Comparison of ENCODE assay signal across 8 mouse cellular contexts in the genomic region with DNA sequence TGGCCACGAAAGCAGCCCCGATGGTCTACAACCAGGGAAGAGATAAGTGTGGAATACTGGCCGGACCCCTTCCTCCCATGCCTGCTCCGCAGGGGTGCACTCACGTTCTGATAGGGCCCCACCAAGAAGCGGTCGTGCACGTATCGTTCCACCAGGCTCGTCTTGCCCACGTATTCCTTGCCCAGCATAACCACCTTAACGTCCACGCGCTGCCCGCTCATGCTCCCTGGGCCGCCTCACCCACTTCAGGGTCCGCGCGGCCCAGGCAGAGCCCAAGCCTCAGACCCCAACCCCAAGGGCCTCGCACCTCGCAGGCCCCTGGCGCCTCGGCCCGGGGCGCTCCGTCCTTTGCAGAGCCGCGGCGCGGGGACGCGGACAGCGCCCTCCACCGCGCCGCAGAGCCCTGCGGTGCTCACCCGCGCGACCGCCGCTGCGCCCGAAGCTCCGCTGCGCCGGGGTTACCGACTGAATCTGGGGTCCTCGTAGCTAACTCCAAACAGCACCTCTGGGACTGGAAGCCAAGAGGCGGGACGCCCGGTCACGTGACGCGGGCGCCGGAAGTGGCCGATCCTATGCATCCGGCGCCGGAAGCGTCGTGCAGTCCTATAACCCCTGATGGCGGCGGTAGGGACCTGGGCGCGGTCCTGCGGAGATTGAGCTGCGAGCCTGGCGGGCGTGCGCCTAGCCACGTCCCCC. TPM values are rescaled to one million over a fixed set of nuclear protein-coding genes. Genes with fewer than 3 reads are reported as not detected.
DNase-seq lines count a peak whose midpoint lies in the region; ATAC-seq and TF ChIP-seq lines count a peak whose summit lies in the region.

TSS of gene Rab24 (minus strand) at position 513 of the 696 bp plus-strand sequence.

- peaks cover 69% of the 10 kb centered on the region for H3K4me1 ChIP-seq in E14TG2a.4 (replicated peaks; ENCODE audit: low read depth, low read length)
- peaks cover 32% of the 10 kb centered on the region for H3K4me1 ChIP-seq in forebrain, embryonic 12.5 days
- peaks cover 30% of the 10 kb centered on the region for H3K4me1 ChIP-seq in heart, embryonic 16.5 days (ENCODE audit: control insufficient read depth, insufficient read depth, low read length)
- H3K4me1 ChIP-seq in liver, postnatal 0 days (ENCODE audit: insufficient read depth), result peaks cover 34% of the 10 kb centered on the region
- peaks cover 37% of the 10 kb centered on the region for H3K4me1 ChIP-seq in neural tube, embryonic 13.5 days (replicated peaks)

- no peak for TF ChIP-seq EP300 in liver, postnatal 0 days (IDR thresholded peaks at IDR 0.05; ENCODE audit: low read depth)

- no peak for TF ChIP-seq CTCF in E14TG2a.4 (conservative IDR thresholded peaks at IDR 0.05; ENCODE audit: low read length)
- peak; percentile 16 for TF ChIP-seq CTCF in liver, postnatal 0 days (IDR thresholded peaks at IDR 0.05; ENCODE audit: low read depth)

- no peaks in the 10 kb centered on the region for H3K9me3 ChIP-seq in E14TG2a.4 (ENCODE audit: low read length)
- no peaks in the 10 kb centered on the region for H3K9me3 ChIP-seq in forebrain, embryonic 12.5 days
- no peaks in the 10 kb centered on the region for H3K9me3 ChIP-seq in heart, embryonic 16.5 days (replicated peaks; ENCODE audit: control insufficient read depth, low read length)
- no peaks in the 10 kb centered on the region for H3K9me3 ChIP-seq in liver, postnatal 0 days (ENCODE audit: low read length)
- no peaks in the 10 kb centered on the region for H3K9me3 ChIP-seq in neural tube, embryonic 13.5 days

- under 1% methylated on average over 73 of the region's 73 CpGs for WGBS in forebrain, embryonic 12.5 days
- under 1% methylated on average over 73 of the region's 73 CpGs for WGBS in heart, embryonic 16.5 days
- WGBS in liver, postnatal 0 days (ENCODE audit: insufficient replicate concordance), result 4% methylated on average over 60 of the region's 73 CpGs
- WGBS in neural tube, embryonic 13.5 days, result under 1% methylated on average over 73 of the region's 73 CpGs

- H3K27me3 ChIP-seq in E14TG2a.4 (ENCODE audit: insufficient read depth, low read length), result no peaks in the 10 kb centered on the region
- no peaks in the 10 kb centered on the region for H3K27me3 ChIP-seq in forebrain, embryonic 12.5 days
- no peaks in the 10 kb centered on the region for H3K27me3 ChIP-seq in heart, embryonic 16.5 days (ENCODE audit: control insufficient read depth, insufficient read depth, low read length)
- no peaks in the 10 kb centered on the region for H3K27me3 ChIP-seq in liver, postnatal 0 days (ENCODE audit: insufficient read depth, low read length)
- no peaks in the 10 kb centered on the region for H3K27me3 ChIP-seq in neural tube, embryonic 13.5 days

- peak within 1 kb of the TSS; percentile 95 for H3K9ac ChIP-seq in forebrain, embryonic 12.5 days
- peak within 1 kb of the TSS; percentile 88 for H3K9ac ChIP-seq in heart, embryonic 16.5 days (ENCODE audit: low read length)
- H3K9ac ChIP-seq in liver, postnatal 0 days (replicated peaks), result peak within 1 kb of the TSS; percentile 90
- peak within 1 kb of the TSS; percentile 96 for H3K9ac ChIP-seq in neural tube, embryonic 13.5 days

- peak; percentile 93 for ATAC-seq in forebrain, embryonic 12.5 days (ENCODE audit: low FRiP score)
- peak; percentile 89 for ATAC-seq in heart, embryonic 16.5 days (replicated peaks; ENCODE audit: extremely low read depth, insufficient read depth, low FRiP score)
- peak; percentile 92 for ATAC-seq in liver, postnatal 0 days
- ATAC-seq in neural tube, embryonic 13.5 days (ENCODE audit: low read depth), result peak; percentile 93

- H3K27ac ChIP-seq in forebrain, embryonic 12.5 days, result peak within 1 kb of the TSS; percentile 82
- H3K27ac ChIP-seq in heart, embryonic 16.5 days (ENCODE audit: low read length), result peak within 1 kb of the TSS; percentile 79
- peak within 1 kb of the TSS; percentile 84 for H3K27ac ChIP-seq in liver, postnatal 0 days (ENCODE audit: low read depth)
- peak within 1 kb of the TSS; percentile 83 for H3K27ac ChIP-seq in neural tube, embryonic 13.5 days (replicated peaks)

- DNase-seq in c-Kit-positive CD71-positive TER-119-positive erythroid progenitor cells, embryonic 14.5 days (ENCODE audit: low spot score), result peak; percentile 87
- DNase-seq in kidney, postnatal 36 days, result peak; percentile 91 to 94
- peak; percentile 93 for DNase-seq in liver, postnatal 0 days
- DNase-seq in telencephalon, adult 2 months (ENCODE audit: low read depth, low spot score), result peak; percentile 72

- H3K4me2 ChIP-seq in forebrain, embryonic 12.5 days, result peak within 1 kb of the TSS; percentile 98
- H3K4me2 ChIP-seq in heart, embryonic 16.5 days (ENCODE audit: low read depth, low read length), result peak within 1 kb of the TSS; percentile 79
- peak within 1 kb of the TSS; percentile 93 for H3K4me2 ChIP-seq in liver, postnatal 0 days (ENCODE audit: low read depth, low read length)
- H3K4me2 ChIP-seq in neural tube, embryonic 13.5 days, result peak within 1 kb of the TSS; percentile 91

- peaks cover 83% of the 10 kb centered on the region for H3K36me3 ChIP-seq in E14TG2a.4 (ENCODE audit: insufficient read depth, low read length)
- peaks cover 67% of the 10 kb centered on the region for H3K36me3 ChIP-seq in forebrain, embryonic 12.5 days (replicated peaks)
- peaks cover 36% of the 10 kb centered on the region for H3K36me3 ChIP-seq in heart, embryonic 16.5 days (ENCODE audit: control insufficient read depth, insufficient read depth)
- peaks cover 42% of the 10 kb centered on the region for H3K36me3 ChIP-seq in liver, postnatal 0 days (replicated peaks; ENCODE audit: insufficient read depth, low read length)
- peaks cover 66% of the 10 kb centered on the region for H3K36me3 ChIP-seq in neural tube, embryonic 13.5 days

- peak within 1 kb of the TSS; percentile 94 for H3K4me3 ChIP-seq in E14TG2a.4 (replicated peaks; ENCODE audit: low read length)
- peak within 1 kb of the TSS; percentile 90 for H3K4me3 ChIP-seq in forebrain, embryonic 12.5 days (replicated peaks)
- peak within 1 kb of the TSS; percentile 76 for H3K4me3 ChIP-seq in heart, embryonic 16.5 days (ENCODE audit: low read length)
- H3K4me3 ChIP-seq in liver, postnatal 0 days (ENCODE audit: low read depth, low read length), result peak within 1 kb of the TSS; percentile 86
- peak within 1 kb of the TSS; percentile 98 for H3K4me3 ChIP-seq in neural tube, embryonic 13.5 days

RNA-seq across cellular contexts. Expression of gene Rab24, which starts in this region (rescaled TPM):
- 96.9 and 97.7 TPM in 2 replicates for polyA plus RNA-seq in forebrain, embryonic 12.5 days (2016; fragmentation: Nextera tagmentation; extraction: Ambion mirVana)
- polyA plus RNA-seq in heart, embryonic 16.5 days (2015; fragmentation: Nextera tagmentation; extraction: Ambion mirVana), result 67.4 and 74.8 TPM in 2 replicates
- polyA plus RNA-seq in liver, postnatal 0 days (2015; fragmentation: Nextera tagmentation; extraction: Ambion mirVana), result 38.7 and 39.6 TPM in 2 replicates
- polyA plus RNA-seq in neural tube, embryonic 13.5 days (2015; fragmentation: Nextera tagmentation; extraction: Ambion mirVana), result 89.1 and 97.9 TPM in 2 replicates

Comparison
In these comparisons a context has a peak if more than half of its experiments do, and no peak if none do; other contexts are left out.
1. Peak in every context shown above with its lines: DNase-seq, ATAC-seq, H3K4me3 ChIP-seq and H3K27ac ChIP-seq.